Mouse (Mus musculus) brain, embryonic 14.5 days (tissue): Measurements from ENCODE around the gene Rab3il1.

ENCODE experiments used
- CTCF ChIP-seq: fragments of 200-500 bp; IDR thresholded peaks from 2 replicates; pipeline ENCODE4 v1.5.1; 2012; ENCODE audit warnings: inconsistent platforms, mild to moderate bottlenecking, moderate library complexity, borderline replicate concordance; ENCODE audit not compliant: insufficient read depth, insufficient read length; ENCODE audit errors: extremely low read depth
- POLR2A ChIP-seq: fragments of 200-500 bp; IDR thresholded peaks from 2 replicates; pipeline ENCODE4 v1.6.1; 2012; ENCODE audit warnings: mild to moderate bottlenecking, inconsistent platforms, borderline replicate concordance; ENCODE audit not compliant: poor library complexity, insufficient read depth, insufficient read length, severe bottlenecking; ENCODE audit errors: extremely low read depth

- TF ChIP-seq CTCF (no peak), POLR2A (no peak)
Measured at GRCm38 (mm10) chr19:10054361-10055075, 53.0 kb downstream of the Rab3il1 start.
